Mouse (Mus musculus) cortical plate, adult 2 months (tissue): ENCODE measurements around the gene C2cd3.

Experiments used
- CTCF ChIP-seq: fragments of 200-500 bp; IDR thresholded peaks from 2 replicates; pipeline ENCODE4 v1.5.1; 2011; ENCODE audit warnings: mild to moderate bottlenecking, control low read depth, low read length; ENCODE audit not compliant: insufficient read depth; ENCODE audit errors: extremely low read depth
- POLR2A ChIP-seq: fragments of 200-500 bp; IDR thresholded peaks from 2 replicates; pipeline ENCODE4 v1.6.1; 2011; ENCODE audit warnings: mild to moderate bottlenecking, low read length, control low read depth; ENCODE audit not compliant: insufficient read depth; ENCODE audit errors: extremely low read depth

DNA sequence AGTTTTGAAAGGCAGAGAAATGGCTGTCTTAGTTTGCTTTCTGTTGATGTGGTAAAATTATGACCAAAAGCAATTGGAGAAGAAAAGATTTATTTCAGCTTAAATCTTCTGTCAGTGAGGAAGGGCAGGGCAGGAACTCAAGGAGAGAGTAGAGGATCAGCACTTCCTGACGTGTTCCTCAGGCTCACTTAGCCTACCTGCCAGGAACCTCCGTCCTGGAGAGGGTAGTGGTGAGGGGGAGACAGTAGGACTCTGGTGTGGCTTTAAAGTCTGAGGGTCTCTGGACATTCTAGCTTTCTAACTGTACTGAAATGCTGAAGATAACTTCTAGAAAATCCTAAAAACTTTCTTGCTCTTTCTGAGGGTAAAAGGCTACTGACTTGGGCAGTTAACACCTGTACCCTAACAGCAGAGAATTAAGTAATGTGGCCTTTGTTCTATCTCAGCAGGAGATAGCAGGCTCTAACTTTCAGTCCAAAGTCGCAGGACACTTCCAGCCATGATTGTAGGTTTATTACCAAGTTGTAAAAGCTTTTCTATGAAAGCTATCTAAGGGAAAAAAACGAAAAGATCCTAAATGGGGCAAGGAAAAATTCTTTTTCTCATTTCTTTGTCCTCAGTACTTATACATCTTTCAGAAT lies 29.0 kb downstream of the C2cd3 start:
- TF ChIP-seq CTCF (no peak), POLR2A (no peak)
